Mouse (Mus musculus) C2C12 (cell line): ENCODE data around the gene Gabrd. TPM values are rescaled to one million over a fixed set of nuclear protein-coding genes. Genes with fewer than 3 reads are reported as not detected.

Experiments used
- H3K27me3 ChIP-seq: one replicate; pipeline ENCODE4 v1.6.1; 2011; ENCODE audit not compliant: control insufficient read depth, insufficient read depth, insufficient read length
- H3K36me3 ChIP-seq: one replicate; pipeline ENCODE4 v1.6.1; 2011; ENCODE audit not compliant: control insufficient read depth, insufficient read depth
- H3K4me3 ChIP-seq: one replicate; pipeline ENCODE4 v1.5.1; 2011; ENCODE audit warnings: mild to moderate bottlenecking, control low read depth; ENCODE audit not compliant: poor library complexity, insufficient read depth, severe bottlenecking
- H3K79me2 ChIP-seq: one replicate; pipeline ENCODE4 v1.6.1; 2011; ENCODE audit not compliant: control insufficient read depth, insufficient read depth
- H3K79me3 ChIP-seq: one replicate; pipeline ENCODE4 v1.6.1; 2011; ENCODE audit warnings: low read depth, control low read depth
- H3ac ChIP-seq: one replicate; pipeline ENCODE3; 2011; ENCODE audit warnings: low read depth; ENCODE audit not compliant: control insufficient read depth, insufficient read length
- CEBPB ChIP-seq: IDR thresholded peaks from one replicate; pipeline ENCODE4 v1.6.1; 2011; ENCODE audit warnings: low read depth, mild to moderate bottlenecking, control low read depth, moderate library complexity
- CTCF ChIP-seq: IDR thresholded peaks from one replicate; pipeline ENCODE4 v1.5.1; 2011; ENCODE audit not compliant: control insufficient read depth, insufficient read depth, insufficient read length
- FOSL1 ChIP-seq: IDR thresholded peaks from one replicate; pipeline ENCODE4 v1.8.0; 2011; ENCODE audit warnings: mild to moderate bottlenecking, low read length; ENCODE audit not compliant: poor library complexity, insufficient read depth, severe bottlenecking
- MAX ChIP-seq: IDR thresholded peaks from one replicate; pipeline ENCODE4 v1.6.1; 2011; ENCODE audit warnings: mild to moderate bottlenecking, control low read depth
- MYOD1 ChIP-seq: IDR thresholded peaks from one replicate; pipeline ENCODE4 v1.6.1; 2011; ENCODE audit warnings: low read depth; ENCODE audit not compliant: control insufficient read depth, insufficient read length
- MYOG ChIP-seq: IDR thresholded peaks from one replicate; pipeline ENCODE4 v1.6.1; 2011; ENCODE audit not compliant: control insufficient read depth, insufficient read length; ENCODE audit errors: extremely low read depth
- USF1 ChIP-seq: IDR thresholded peaks from one replicate; pipeline ENCODE4 v1.6.1; 2011; ENCODE audit warnings: low read depth, mild to moderate bottlenecking, control low read depth, moderate library complexity
- polyA plus RNA-seq: library from polyadenylated mRNA; unstranded; fragments of >200 nt; fragmentation: generic; extraction: Trizol; gene quantifications from one replicate; pipeline ENCODE4 v1.2.1, GENCODE M21; 2012; ENCODE audit warnings: missing spikeins

The Gabrd gene
- polyA plus RNA-seq, 1 experiment: not detected

DNA sequence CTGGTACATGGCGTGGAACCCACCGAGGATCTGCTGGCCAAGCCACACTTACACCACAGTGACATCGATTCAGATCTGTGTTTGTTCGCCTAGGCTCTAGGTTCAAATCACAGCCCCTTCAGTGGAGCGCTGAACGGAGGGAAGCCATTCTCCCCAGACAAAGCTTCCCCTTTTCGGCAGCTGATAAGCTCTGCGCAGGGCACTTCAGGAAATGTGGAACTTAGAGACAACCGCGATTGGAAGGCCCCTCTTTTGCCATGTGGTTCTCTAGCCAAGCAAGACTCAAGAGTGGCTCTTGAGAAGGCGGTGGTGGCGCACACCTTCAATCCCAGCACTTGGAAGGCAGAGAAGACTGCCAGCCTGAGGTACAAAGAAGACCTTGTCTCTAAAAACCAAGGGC lies 51.6 kb downstream of the Gabrd start:
- Histone ChIP-seq H3K4me3 (no peak overlapping the region), H3ac (no peak overlapping the region), H3K27me3 (peaks cover 57% of the 10 kb centered on the region), H3K79me2 (no peaks in the 10 kb centered on the region), H3K79me3 (no peaks in the 10 kb centered on the region), H3K36me3 (no peaks in the 10 kb centered on the region)
- TF ChIP-seq MYOD1 (no peak), FOSL1 (no peak), MYOG (no peak), USF1 (no peak), CTCF (no peak), CEBPB (no peak), MAX (no peak)

DNA sequence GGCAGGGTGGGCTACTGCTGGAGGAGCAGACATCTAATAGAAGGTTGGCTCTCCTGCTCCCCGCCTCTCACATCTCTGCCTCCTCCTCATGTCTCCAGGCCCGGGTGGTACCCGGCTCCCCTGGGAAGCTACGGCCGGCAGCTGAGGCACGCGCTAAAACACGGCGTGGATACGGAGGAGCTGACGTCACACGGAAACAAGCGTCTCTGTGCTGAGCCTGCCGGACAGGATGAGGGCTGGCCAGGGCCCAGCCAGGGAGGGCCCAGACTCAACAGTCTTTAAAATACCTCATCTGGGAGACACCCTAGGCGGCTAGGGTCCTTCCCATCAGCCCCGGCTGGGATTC lies 52.3 kb downstream of the Gabrd start:
- no peaks in the 10 kb centered on the region for H3K79me3 ChIP-seq
- no peaks in the 10 kb centered on the region for H3K79me2 ChIP-seq
- no peak overlapping the region for H3ac ChIP-seq
- no peaks in the 10 kb centered on the region for H3K36me3 ChIP-seq
- TF ChIP-seq FOSL1 (no peak), CEBPB (no peak), USF1 (no peak), MAX (no peak), MYOG (no peak), MYOD1 (no peak), CTCF (no peak)
- peaks cover 63% of the 10 kb centered on the region for H3K27me3 ChIP-seq
- no peak overlapping the region for H3K4me3 ChIP-seq

DNA sequence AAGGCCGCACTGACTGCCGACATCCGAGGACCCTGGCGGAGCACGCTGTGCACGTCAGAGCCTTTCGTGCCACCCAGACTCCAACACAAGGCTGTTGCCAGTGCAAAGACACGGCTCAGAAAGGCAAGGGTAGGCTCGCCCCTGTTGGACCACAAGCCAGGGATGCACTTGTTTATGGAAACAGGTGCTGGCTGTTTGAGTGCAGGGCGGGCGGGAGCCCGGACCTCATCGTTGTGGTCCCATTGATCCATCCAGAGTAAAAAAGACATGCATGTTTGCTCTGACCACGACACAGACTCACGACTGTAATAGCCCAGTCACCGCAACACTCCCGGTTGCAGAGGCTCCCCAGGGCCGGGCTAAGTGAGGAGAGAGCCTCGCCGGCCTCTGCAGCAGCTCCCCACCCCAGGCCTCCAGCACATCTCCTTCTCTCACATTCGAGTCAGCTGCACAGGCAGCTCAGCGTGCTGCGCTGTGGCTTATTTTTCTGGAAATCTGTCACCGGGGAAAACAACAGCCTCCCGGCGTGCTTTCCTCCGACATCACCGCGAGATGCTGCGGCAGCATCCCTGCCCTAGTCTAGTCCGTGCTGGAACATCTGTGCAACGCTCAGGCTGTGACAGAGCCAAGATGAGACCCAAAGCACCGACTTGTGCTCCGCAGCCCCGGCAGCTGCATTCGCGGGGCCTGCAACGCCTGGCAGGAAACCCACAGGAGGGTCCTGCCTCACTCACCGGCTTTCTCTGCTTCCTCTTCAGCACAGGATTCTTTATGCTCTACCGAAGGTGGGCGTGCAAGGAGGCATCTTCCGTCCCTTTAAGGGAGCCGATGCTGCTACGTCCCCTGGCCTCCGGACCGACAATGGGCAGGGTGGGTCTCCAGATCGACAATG lies 53.0 kb downstream of the Gabrd start:
- Histone ChIP-seq H3ac (no peak overlapping the region), H3K79me3 (no peaks in the 10 kb centered on the region), H3K27me3 (peaks cover 69% of the 10 kb centered on the region), H3K4me3 (no peak overlapping the region), H3K36me3 (no peaks in the 10 kb centered on the region), H3K79me2 (no peaks in the 10 kb centered on the region)
- TF ChIP-seq FOSL1 (no peak), MYOG (no peak), MAX (no peak)

DNA sequence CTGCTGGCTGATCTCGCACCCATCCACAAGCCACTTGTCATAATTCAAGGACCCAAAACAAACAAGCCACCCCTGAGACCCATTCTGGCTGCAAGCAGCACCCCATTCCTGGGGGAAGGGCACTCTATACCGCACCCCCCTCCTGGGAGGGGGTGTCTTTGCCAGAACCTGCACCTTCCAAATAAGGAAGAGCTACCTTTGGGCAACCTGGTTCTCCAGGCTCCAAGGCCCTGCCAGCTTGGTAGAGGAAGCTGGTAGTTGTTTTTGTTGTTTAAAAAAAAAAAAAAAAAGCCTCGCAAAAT lies 53.7 kb downstream of the Gabrd start:
- peaks cover 76% of the 10 kb centered on the region for H3K27me3 ChIP-seq
- no peak for TF ChIP-seq CEBPB
- no peak for TF ChIP-seq MAX
- TF ChIP-seq CTCF: no peak
- TF ChIP-seq USF1: no peak
- TF ChIP-seq MYOG: no peak
- TF ChIP-seq FOSL1: no peak
- TF ChIP-seq MYOD1: no peak
- H3K79me2 ChIP-seq: no peaks in the 10 kb centered on the region
- no peaks in the 10 kb centered on the region for H3K36me3 ChIP-seq
- no peaks in the 10 kb centered on the region for H3K79me3 ChIP-seq
- H3K4me3 ChIP-seq: no peak overlapping the region
- no peak overlapping the region for H3ac ChIP-seq

DNA sequence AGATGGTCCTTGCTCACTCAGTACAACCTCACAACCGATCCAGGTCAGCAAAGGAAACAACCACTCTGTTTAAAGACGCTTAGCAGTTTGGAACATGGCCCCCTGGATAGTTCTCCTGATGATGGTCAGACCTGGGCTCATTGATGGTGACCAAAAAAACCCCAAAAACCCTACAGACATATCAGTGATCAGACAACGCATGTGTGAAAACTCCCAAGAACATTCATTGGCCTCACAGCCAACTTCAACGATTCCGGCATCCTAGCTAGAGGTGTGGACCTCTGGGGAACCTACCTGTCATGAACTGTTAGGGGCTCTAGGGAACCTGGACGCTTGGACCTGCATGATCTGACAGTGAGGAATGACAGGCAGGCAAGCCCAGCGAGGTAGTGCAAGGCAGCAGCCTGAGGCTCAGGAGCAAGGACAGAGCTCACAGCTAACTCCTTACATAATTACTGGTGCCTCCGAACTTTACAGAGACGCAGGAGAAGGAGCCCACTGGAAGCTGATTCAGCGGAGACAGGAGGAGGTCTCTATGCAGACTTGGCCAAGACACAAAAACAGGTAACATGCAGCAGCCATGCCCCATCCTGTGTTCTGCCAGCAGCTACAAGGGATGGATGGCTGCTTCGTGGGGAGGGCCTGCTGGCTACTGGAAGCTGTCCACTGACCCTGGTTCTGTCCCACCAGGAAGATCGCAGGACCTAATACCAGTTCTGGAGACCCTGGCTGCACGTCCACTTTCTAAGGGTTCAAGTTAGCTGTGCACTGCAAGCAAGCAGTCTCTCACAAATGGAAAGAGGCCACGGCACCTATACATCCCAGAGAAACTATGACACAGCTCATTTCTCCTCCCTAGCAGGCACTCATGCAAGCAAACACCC lies 54.3 kb downstream of the Gabrd start:
- Histone ChIP-seq H3K27me3 (peaks cover 76% of the 10 kb centered on the region), H3K36me3 (no peaks in the 10 kb centered on the region), H3ac (no peak overlapping the region), H3K79me2 (no peaks in the 10 kb centered on the region), H3K4me3 (no peak overlapping the region), H3K79me3 (no peaks in the 10 kb centered on the region)
- TF ChIP-seq USF1 (no peak), MYOD1 (no peak)
